Mouse (Mus musculus) G1E (cell line): ENCODE results near the gene 2310011J03Rik.

Experiments used
- CTCF ChIP-seq: IDR thresholded peaks from 2 replicates; pipeline ENCODE4 v1.5.1; 2012; ENCODE audit warnings: low read depth, low read length, inconsistent platforms, mixed read lengths
- GATA1 ChIP-seq: IDR thresholded peaks from 2 replicates; pipeline ENCODE4 v1.6.1; 2012; ENCODE audit warnings: borderline replicate concordance, low read length, inconsistent platforms, mixed read lengths
- TAL1 ChIP-seq: conservative IDR thresholded peaks from 2 replicates; pipeline ENCODE4 v1.6.1; 2012; ENCODE audit warnings: low read depth, low read length, inconsistent platforms, mixed read lengths

GRCm38 (mm10) chr10:80345122-80345521, 24.8 kb upstream of the 2310011J03Rik start:
- TF ChIP-seq CTCF (no peak), GATA1 (no peak), TAL1 (no peak; the same call in 1 of the 2 replicates)
